Comparison of ENCODE assay signal across 30 mouse cellular contexts in the genomic region with DNA sequence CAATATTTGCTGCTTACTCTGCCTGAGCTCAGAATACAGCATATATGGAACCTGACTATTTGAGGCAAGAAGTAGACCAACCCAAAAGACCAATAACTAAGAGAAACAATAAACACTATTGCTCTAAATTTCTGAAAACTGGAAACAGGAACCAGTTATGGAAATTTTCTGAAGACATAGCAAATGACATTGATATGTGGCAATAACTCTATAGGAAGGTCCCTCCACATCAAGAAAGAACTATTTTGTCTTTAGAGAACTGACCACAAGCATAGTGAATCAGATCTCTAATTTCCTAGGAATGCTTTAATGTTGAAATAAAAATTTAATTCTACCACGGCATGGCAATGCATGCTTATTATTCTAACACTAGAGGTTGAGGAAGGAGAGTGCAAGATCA.
"Had no signal": no experiment of that assay in that cellular context is flagged by ENCODE, and none has a peak within 500 bp of the region (broad histone marks: within the 10 kb centered on the region; RNA-seq: fewer than 3 reads in every experiment).

No protein-coding gene starts in this region.

- H3K36me3 ChIP-seq: limb, embryonic 10.5 days; limb, embryonic 12.5 days; limb, embryonic 13.5 days; limb, embryonic 15.5 days; liver, embryonic 12.5 days; liver, embryonic 13.5 days; liver, embryonic 15.5 days; lung, embryonic 15.5 days; midbrain, embryonic 10.5 days; midbrain, embryonic 12.5 days; midbrain, embryonic 13.5 days; midbrain, embryonic 15.5 days had no signal

- H3K9me3 ChIP-seq: limb, embryonic 10.5 days; limb, embryonic 12.5 days; limb, embryonic 13.5 days; limb, embryonic 15.5 days; liver, embryonic 12.5 days; liver, embryonic 13.5 days; liver, embryonic 15.5 days; lung, embryonic 15.5 days; megakaryocyte, embryonic 14.5 days; midbrain, embryonic 10.5 days; midbrain, embryonic 12.5 days; midbrain, embryonic 13.5 days; midbrain, embryonic 15.5 days had no signal

- H3K27ac ChIP-seq: left cerebral cortex, adult 2 months; limb, embryonic 10.5 days; limb, embryonic 12.5 days; limb, embryonic 13.5 days; limb, embryonic 15.5 days; liver, embryonic 12.5 days; liver, embryonic 13.5 days; liver, embryonic 14.5 days; liver, embryonic 15.5 days; lung, embryonic 15.5 days; macrophage; midbrain, embryonic 10.5 days; midbrain, embryonic 12.5 days; midbrain, embryonic 13.5 days; midbrain, embryonic 15.5 days had no signal

- H3K4me3 ChIP-seq: left cerebral cortex, adult 2 months; limb, embryonic 10.5 days; limb, embryonic 12.5 days; limb, embryonic 13.5 days; limb, embryonic 15.5 days; liver, embryonic 12.5 days; liver, embryonic 13.5 days; liver, embryonic 15.5 days; lung, embryonic 15.5 days; megakaryocyte, embryonic 14.5 days; midbrain, embryonic 10.5 days; midbrain, embryonic 12.5 days; midbrain, embryonic 13.5 days; midbrain, embryonic 15.5 days; myocyte had no signal

- H3K4me1 ChIP-seq: limb, embryonic 10.5 days; limb, embryonic 12.5 days; limb, embryonic 13.5 days; limb, embryonic 15.5 days; liver, embryonic 12.5 days; liver, embryonic 13.5 days; liver, embryonic 15.5 days; lung, embryonic 15.5 days; midbrain, embryonic 10.5 days; midbrain, embryonic 12.5 days; midbrain, embryonic 13.5 days; midbrain, embryonic 15.5 days had no signal

- H3K27me3 ChIP-seq: limb, embryonic 12.5 days; limb, embryonic 13.5 days; limb, embryonic 15.5 days; liver, embryonic 12.5 days; liver, embryonic 13.5 days; liver, embryonic 15.5 days; lung, embryonic 15.5 days; megakaryocyte, embryonic 14.5 days; midbrain, embryonic 12.5 days; midbrain, embryonic 13.5 days; midbrain, embryonic 15.5 days had no signal

- DNase-seq: left cerebral cortex, postnatal 4 days; liver; liver, embryonic 13.5 days; liver, postnatal 0 days; lung, adult 18-20 months; lung, adult 2 months; lung, embryonic 14.5 days; lung, postnatal 10 days; lung, postnatal 14 days; lung, postnatal 36 days; lung, postnatal 4 days; midbrain, embryonic 14.5 days had no signal

- ATAC-seq: liver, embryonic 12.5 days; liver, postnatal 0 days; lung, postnatal 0 days; midbrain, embryonic 13.5 days; midbrain, embryonic 15.5 days; midbrain, embryonic 16.5 days had no signal
